Mouse (Mus musculus): ENCODE measurements around the gene Rsph6a. TPM values are rescaled to one million over a fixed set of nuclear protein-coding genes. Genes with fewer than 3 reads are reported as not detected.

Gene Rsph6a
- polyA plus RNA-seq, 1 experiment, result 0.38 TPM

DNA sequence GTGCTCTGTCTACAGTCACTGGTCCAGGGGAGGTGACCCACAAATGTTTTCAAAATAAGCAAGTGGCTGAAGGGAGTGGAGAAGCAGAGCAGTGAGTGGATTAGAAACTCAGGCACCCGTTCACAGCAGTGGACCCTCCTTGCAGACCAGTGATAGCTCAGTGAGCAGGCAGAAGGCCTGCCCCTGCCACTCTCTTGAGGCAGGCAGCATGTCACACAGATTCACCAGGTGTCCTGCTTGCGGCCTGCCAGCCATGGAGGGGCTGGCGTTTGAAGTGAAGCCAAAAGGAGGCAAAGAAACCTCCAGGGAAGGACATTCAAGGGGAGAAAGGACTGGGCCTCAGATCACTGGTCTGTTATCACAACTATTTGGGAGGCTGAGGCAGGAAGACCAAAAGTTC, 24.2 kb downstream of the Rsph6a start:
- no peak for DNase-seq (ENCODE audit: low read depth)

GRCm38 (mm10) chr7:19080451-19080950, 26.0 kb downstream of the Rsph6a start:
- DNase-seq (ENCODE audit: low read depth), result no peak

DNA sequence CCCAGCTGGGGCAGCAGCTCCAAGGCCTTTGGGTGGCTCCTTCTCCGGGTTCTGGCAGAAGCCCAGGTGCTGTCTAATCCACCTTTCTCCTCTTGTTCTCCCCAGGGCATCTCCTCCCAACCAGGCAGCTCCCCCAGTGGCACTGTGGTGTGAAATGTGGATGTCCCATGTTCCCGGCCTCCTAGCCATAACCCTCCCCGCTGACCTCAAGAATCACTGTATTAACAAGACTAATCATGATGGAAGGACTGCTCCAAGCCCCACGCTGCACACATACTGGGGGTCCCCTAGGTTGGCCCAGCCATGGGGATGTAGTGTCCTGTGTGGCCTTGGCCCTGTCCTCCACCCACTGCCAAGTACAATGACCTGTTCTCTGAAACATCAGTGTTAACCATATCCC, 27.7 kb downstream of the Rsph6a start:
- no peak for DNase-seq (ENCODE audit: low read depth)

GRCm38 (mm10) chr7:19083096-19083495, 28.6 kb downstream of the Rsph6a start:
- DNase-seq (ENCODE audit: low read depth), result no peak

DNA sequence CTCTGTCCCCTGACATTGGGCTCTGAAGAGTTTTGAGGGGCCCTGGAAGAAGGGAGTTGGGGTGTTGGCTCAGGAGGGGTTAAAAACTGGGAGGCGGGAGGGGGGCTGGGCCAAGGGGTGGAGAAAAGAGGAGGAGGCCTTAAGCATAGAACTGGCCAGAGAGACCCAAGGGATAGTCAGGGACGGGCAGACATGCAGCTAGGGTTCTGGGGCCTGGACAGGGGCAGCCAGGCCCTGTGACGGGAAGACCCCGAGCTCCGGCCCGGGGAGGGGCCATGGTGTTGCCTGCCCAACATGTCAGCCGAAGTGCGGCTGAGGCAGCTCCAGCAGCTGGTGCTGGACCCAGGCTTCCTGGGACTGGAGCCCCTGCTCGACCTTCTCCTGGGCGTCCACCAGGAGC, 29.2 kb downstream of the Rsph6a start, which contains the start of gene Dmpk:
Gene Dmpk (plus strand): TSS at position 149 of the 400 bp plus-strand sequence.
- no peak for DNase-seq (ENCODE audit: low read depth)

DNA sequence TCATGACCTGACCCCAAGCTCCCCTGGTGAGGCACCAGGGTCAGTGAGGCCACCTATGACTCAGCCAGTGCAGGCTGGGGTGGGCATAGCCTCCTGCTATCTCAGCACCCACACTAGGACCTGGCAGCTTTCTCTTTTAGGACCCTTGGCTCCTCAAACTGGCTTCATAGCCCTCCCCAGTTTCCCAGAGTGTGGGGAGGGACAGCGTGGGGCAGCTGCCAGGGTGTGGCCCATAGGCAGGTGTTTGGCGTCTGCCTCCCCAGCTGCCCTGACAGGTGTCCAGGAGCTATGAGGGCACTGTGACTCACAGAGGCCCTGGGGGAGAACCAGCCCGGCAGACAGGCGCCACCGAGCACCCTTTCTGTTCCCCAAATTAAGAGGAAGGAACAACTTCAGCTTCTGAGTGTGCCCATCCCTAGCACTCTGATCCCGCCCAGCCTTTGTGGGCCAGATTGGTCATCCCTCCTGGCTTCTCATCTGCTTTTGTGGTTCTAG, 29.8 kb downstream of the Rsph6a start:
- DNase-seq (ENCODE audit: low read depth), result no peak

- DNase-seq (ENCODE audit: low read depth), result no peak
Measured at GRCm38 (mm10) chr7:19084921-19085473, 30.5 kb downstream of the Rsph6a start.

- DNase-seq (ENCODE audit: low read depth), result no peak
Measured at GRCm38 (mm10) chr7:19085495-19085894, 31.0 kb downstream of the Rsph6a start.

DNA sequence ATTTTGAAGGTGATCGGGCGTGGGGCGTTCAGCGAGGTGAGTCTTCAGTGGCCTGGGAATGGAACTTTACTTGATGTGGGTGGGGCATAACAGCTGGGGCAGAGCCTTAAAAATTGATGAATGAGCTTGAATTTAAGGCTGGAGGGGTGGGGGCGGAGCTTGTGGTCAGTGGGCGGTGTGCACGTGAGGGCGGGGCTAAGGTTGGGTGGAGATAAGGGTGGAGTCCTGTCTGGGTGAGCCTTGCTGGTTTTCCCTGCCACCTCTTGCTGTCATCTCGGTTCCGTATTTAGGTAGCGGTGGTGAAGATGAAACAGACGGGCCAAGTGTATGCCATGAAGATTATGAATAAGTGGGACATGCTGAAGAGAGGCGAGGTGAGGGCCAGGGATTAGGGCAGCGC, 31.6 kb downstream of the Rsph6a start:
- DNase-seq (ENCODE audit: low read depth), result no peak

- DNase-seq (ENCODE audit: low read depth), result no peak
Measured at GRCm38 (mm10) chr7:19086760-19087159, 32.3 kb downstream of the Rsph6a start.

DNA sequence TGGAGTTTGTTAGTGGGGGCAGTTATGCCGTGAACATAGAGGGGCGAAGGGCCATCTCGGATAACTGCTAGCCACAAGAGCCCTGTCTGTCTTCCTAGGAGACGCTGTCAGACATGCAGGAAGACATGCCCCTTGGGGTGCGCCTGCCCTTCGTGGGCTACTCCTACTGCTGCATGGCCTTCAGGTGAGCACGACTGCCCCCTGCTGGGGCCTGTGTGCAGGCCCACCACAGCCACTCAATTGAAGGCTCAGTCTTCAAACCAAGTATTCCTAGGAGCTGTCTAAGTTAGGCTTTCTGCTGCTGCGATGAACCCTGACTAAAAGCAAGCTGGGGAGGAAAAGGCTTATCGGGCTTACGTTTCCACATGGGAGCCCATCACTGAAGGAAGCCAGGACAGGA, 34.3 kb downstream of the Rsph6a start:
- no peak for DNase-seq (ENCODE audit: low read depth)

DNA sequence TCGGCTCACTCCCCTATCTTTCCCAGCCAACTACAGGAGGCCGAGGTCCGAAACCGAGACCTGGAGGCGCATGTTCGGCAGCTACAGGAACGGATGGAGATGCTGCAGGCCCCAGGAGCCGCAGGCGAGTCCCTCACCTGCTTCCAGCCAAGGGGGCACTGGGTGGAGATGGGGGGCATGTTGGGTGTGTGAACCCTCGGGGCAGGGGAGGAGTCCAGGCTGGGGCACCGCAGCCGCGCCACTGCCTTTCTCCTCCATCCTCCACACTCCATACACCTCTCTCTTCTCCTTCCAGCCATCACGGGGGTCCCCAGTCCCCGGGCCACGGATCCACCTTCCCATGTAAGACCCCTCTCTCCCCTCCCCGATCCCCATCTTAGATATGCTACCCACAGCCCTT, 37.4 kb downstream of the Rsph6a start:
- DNase-seq (ENCODE audit: low read depth), result no peak

DNA sequence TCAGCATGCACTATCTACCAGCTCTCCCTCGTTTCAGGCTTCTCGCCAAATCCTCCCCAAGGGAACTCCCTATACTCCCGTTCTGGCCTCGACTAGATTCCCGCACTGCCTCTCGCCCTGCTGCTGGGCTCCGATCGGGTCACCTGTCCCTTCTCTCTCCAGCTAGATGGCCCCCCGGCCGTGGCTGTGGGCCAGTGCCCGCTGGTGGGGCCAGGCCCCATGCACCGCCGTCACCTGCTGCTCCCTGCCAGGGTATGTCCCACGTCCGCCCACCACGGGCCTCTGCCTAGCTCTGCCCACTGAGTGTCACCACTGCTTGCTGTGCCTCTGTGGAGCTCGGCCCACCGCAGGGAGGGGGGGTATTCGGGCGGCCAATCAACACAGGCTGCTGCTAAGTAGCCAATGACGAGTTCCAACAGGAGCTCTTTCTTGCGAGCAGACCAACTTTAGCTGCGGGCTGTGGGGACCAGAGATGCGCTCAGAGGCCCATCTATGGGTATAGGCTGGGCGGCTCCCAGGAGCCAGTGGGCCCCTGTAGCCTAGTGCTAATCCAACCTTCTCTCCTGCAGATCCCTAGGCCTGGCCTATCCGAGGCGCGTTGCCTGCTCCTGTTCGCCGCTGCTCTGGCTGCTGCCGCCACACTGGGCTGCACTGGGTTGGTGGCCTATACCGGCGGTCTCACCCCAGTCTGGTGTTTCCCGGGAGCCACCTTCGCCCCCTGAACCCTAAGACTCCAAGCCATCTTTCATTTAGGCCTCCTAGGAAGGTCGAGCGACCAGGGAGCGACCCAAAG, 38.1 kb downstream of the Rsph6a start:
- no peak for DNase-seq (ENCODE audit: low read depth)

- DNase-seq (ENCODE audit: low read depth), result no peak
Measured at GRCm38 (mm10) chr7:19093174-19093521, 38.7 kb downstream of the Rsph6a start.

- DNase-seq (ENCODE audit: low read depth), result peak; percentile 40
Measured at GRCm38 (mm10) chr7:19093537-19094385, 39.3 kb downstream of the Rsph6a start.

GRCm38 (mm10) chr7:19094471-19094825, 40.0 kb downstream of the Rsph6a start, which contains the start of gene Six5:
Six5 (plus strand) TSS chr7:19094594.
- no peak for DNase-seq (ENCODE audit: low read depth)

DNA sequence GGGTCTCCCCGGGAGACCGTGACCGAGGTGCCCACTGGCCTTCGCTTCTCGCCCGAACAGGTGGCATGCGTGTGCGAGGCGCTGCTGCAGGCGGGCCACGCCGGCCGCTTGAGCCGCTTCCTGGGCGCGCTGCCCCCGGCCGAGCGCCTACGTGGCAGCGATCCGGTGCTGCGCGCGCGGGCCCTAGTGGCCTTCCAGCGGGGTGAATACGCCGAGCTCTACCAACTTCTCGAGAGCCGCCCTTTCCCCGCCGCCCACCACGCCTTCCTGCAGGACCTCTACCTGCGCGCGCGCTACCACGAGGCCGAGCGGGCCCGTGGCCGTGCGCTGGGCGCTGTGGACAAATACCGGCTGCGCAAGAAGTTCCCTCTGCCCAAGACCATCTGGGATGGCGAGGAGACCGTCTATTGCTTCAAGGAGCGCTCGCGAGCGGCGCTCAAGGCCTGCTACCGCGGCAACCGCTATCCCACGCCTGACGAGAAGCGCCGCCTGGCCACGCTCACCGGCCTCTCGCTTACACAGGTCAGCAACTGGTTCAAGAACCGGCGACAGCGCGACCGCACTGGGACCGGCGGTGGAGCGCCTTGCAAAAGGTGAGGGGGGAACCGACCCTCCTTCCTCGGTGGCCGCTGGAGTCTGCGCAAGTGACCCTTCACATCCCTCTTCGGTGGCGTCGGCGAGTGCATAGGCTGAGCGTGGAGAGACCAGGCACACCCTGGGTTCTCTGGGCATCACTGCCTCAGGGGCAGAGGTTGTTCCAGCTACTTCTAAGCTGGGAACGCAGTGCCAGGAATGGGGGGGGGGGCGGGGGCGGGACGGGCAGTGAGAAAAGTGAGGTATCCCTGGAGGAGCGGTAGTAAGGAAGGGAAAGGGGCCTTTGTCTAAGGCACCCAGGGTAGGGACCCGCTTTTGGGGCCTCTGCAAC, 40.6 kb downstream of the Rsph6a start:
- DNase-seq (ENCODE audit: low read depth), result no peak

DNA sequence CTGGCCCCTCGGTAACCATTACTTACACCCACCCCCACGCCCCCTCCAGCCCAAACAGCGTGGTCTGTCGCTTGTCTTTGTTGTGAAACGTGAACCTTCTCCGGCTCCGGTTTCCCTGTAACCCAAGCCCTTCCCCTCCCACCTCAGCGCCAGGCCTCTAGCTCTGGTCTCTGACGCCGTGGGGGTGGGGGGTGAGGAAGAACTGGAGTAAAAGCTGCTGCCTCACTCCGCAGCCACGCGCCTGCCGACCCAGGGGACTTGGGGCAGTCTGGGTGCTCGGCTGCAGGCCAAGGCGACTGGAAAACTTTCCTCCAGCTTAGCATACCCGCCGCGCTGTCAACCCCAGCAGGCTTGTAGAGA, 41.2 kb downstream of the Rsph6a start:
- DNase-seq (ENCODE audit: low read depth), result no peak

DNA sequence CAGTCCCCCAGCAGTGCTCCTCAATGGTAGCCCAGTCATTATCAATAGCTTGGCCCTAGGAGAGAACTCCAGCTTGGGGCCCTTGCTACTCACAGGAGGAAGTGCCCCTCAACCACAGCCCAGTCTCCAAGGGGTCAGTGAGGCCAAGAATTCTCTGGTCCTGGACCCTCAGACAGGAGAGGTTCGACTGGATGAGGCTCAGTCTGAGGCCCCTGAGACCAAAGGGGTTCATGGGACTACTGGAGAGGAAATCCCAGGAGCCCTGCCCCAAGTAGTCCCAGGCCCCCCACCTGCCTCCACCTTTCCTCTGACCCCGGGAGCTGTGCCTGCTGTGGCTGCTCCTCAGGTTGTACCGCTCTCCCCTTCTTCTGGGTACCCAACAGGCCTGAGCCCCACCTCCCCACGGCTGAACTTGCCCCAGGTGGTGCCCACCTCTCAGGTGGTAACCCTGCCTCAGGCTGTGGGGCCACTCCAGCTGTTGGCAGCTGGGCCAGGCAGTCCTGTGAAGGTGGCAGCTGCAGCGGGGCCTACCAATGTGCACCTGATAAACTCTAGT, 42.0 kb downstream of the Rsph6a start:
- no peak for DNase-seq (ENCODE audit: low read depth)

- no peak for DNase-seq (ENCODE audit: low read depth)
Measured at GRCm38 (mm10) chr7:19097217-19097616, 42.7 kb downstream of the Rsph6a start.

- no peak for DNase-seq (ENCODE audit: low read depth)
Measured at GRCm38 (mm10) chr7:19097863-19098262, 43.4 kb downstream of the Rsph6a start.

Data from gonadal fat pad, adult 2 months (tissue).